8 mouse cellular contexts compared by ENCODE assay signal in genomic region chr17:27203358-27204074, GRCm38 (mm10). TPM values are rescaled to one million over a fixed set of nuclear protein-coding genes. Genes with fewer than 3 reads are reported as not detected.
DNase-seq lines count a peak whose midpoint lies in the region; ATAC-seq and TF ChIP-seq lines count a peak whose summit lies in the region.

No protein-coding gene starts in this region.

- peaks cover 37% of the 10 kb centered on the region for H3K36me3 ChIP-seq in embryonic facial prominence, embryonic 14.5 days (ENCODE audit: control insufficient read depth, insufficient read depth, low read length)
- H3K36me3 ChIP-seq in hindbrain, embryonic 12.5 days: peaks cover 37% of the 10 kb centered on the region
- H3K36me3 ChIP-seq in liver, embryonic 14.5 days (replicated peaks; ENCODE audit: control insufficient read depth, insufficient read depth, low read depth): peaks cover 3% of the 10 kb centered on the region; the same call in 1 of the 2 replicates
- no peaks in the 10 kb centered on the region for H3K36me3 ChIP-seq in neural tube, embryonic 14.5 days (ENCODE audit: control insufficient read depth, insufficient read depth, low read length)

- H3K4me1 ChIP-seq in embryonic facial prominence, embryonic 14.5 days (ENCODE audit: control insufficient read depth, insufficient read depth, low read length): peaks cover 8% of the 10 kb centered on the region
- peaks cover 48% of the 10 kb centered on the region for H3K4me1 ChIP-seq in hindbrain, embryonic 12.5 days
- H3K4me1 ChIP-seq in liver, embryonic 14.5 days (replicated peaks; ENCODE audit: control insufficient read depth in 2 of 2, insufficient read depth in 2 of 2, low read length in 1 of 2): peaks cover 2 to 10% of the 10 kb centered on the region in 2 experiments
- peaks cover 45% of the 10 kb centered on the region for H3K4me1 ChIP-seq in neural tube, embryonic 14.5 days (ENCODE audit: control insufficient read depth, insufficient read depth, low read length)

- peak overlapping the region; percentile 93 for H3K27ac ChIP-seq in embryonic facial prominence, embryonic 14.5 days (replicated peaks; ENCODE audit: low read depth, low read length)
- H3K27ac ChIP-seq in hindbrain, embryonic 12.5 days: peak overlapping the region; percentile 99
- H3K27ac ChIP-seq in liver, embryonic 14.5 days: peak overlapping the region; percentile 70
- H3K27ac ChIP-seq in neural tube, embryonic 14.5 days (ENCODE audit: low read depth, low read length): peak overlapping the region; percentile 96

- no peaks in the 10 kb centered on the region for H3K9me3 ChIP-seq in embryonic facial prominence, embryonic 14.5 days (ENCODE audit: control insufficient read depth, low read length)
- no peaks in the 10 kb centered on the region for H3K9me3 ChIP-seq in hindbrain, embryonic 12.5 days (replicated peaks)
- H3K9me3 ChIP-seq in liver, embryonic 14.5 days (ENCODE audit: control insufficient read depth, low read length): no peaks in the 10 kb centered on the region
- no peaks in the 10 kb centered on the region for H3K9me3 ChIP-seq in neural tube, embryonic 14.5 days (ENCODE audit: control insufficient read depth, low read length)

- no peak for TF ChIP-seq CTCF in liver, embryonic 14.5 days (IDR thresholded peaks at IDR 0.05; ENCODE audit: low read depth)

- H3K27me3 ChIP-seq in embryonic facial prominence, embryonic 14.5 days (replicated peaks; ENCODE audit: control insufficient read depth, insufficient read depth, low read length): no peaks in the 10 kb centered on the region
- no peaks in the 10 kb centered on the region for H3K27me3 ChIP-seq in hindbrain, embryonic 12.5 days
- H3K27me3 ChIP-seq in liver, embryonic 14.5 days (ENCODE audit: control insufficient read depth, insufficient read depth, low read length): no peaks in the 10 kb centered on the region
- H3K27me3 ChIP-seq in neural tube, embryonic 14.5 days (ENCODE audit: control insufficient read depth, insufficient read depth, low read length): no peaks in the 10 kb centered on the region

- peak; percentile 62 for ATAC-seq in embryonic facial prominence, embryonic 14.5 days (ENCODE audit: low read depth)
- ATAC-seq in hindbrain, embryonic 12.5 days (ENCODE audit: low FRiP score): peak; percentile 57
- ATAC-seq in liver, embryonic 14.5 days (ENCODE audit: insufficient read depth): peak; percentile 65
- ATAC-seq in neural tube, embryonic 14.5 days (ENCODE audit: low read depth): peak; percentile 3; the same call in 1 of the 2 replicates
- ATAC-seq in granulocyte monocyte progenitor cell, adult 5-6 weeks (replicated peaks; ENCODE audit: poor library complexity, severe bottlenecking): no peak

- WGBS in embryonic facial prominence, embryonic 14.5 days: under 1% methylated on average over 16 of the region's 74 CpGs
- under 1% methylated on average over 68 of the region's 74 CpGs for WGBS in hindbrain, embryonic 12.5 days
- WGBS in liver, embryonic 14.5 days (ENCODE audit: insufficient replicate concordance): under 1% methylated on average over 74 of the region's 74 CpGs
- WGBS in neural tube, embryonic 14.5 days: under 1% methylated on average over 58 of the region's 74 CpGs

- H3K4me3 ChIP-seq in embryonic facial prominence, embryonic 14.5 days (ENCODE audit: low read depth, low read length): peak overlapping the region; percentile 92
- H3K4me3 ChIP-seq in hindbrain, embryonic 12.5 days: peak overlapping the region; percentile 97
- H3K4me3 ChIP-seq in liver, embryonic 14.5 days (ENCODE audit: insufficient read depth in 1 of 2, low read depth in 2 of 2, low read length in 2 of 2): peak overlapping the region; percentile 85
- H3K4me3 ChIP-seq in neural tube, embryonic 14.5 days (ENCODE audit: low read depth, low read length): peak overlapping the region; percentile 87

- peak overlapping the region; percentile 68 for H3K4me2 ChIP-seq in embryonic facial prominence, embryonic 14.5 days (ENCODE audit: low read depth, low read length)
- H3K4me2 ChIP-seq in hindbrain, embryonic 12.5 days (replicated peaks): peak overlapping the region; percentile 88
- H3K4me2 ChIP-seq in liver, embryonic 14.5 days (ENCODE audit: low read depth): peak overlapping the region; percentile 92
- peak overlapping the region; percentile 76 for H3K4me2 ChIP-seq in neural tube, embryonic 14.5 days (ENCODE audit: low read depth, low read length)

- peak; percentile 24 to 36 for DNase-seq in heart, adult 18-20 months
- no peak for DNase-seq in heart, adult 9 months (ENCODE audit: low spot score in 2 of 2)
- DNase-seq in adrenal gland, adult 2 months: peak; percentile 64
- DNase-seq in embryonic facial prominence, embryonic 14.5 days (ENCODE audit: low spot score): peak; percentile 27
- peak in 1 of 3 experiments; percentile 20 for DNase-seq in liver, embryonic 14.5 days (ENCODE audit: low read depth in 3 of 3, low spot score in 3 of 3)

- TF ChIP-seq EP300 in liver, embryonic 14.5 days (IDR thresholded peaks at IDR 0.05; ENCODE audit: low read depth): no peak

- peak overlapping the region; percentile 99 for H3K9ac ChIP-seq in embryonic facial prominence, embryonic 14.5 days (ENCODE audit: low read depth, low read length)
- peak overlapping the region; percentile 100 for H3K9ac ChIP-seq in hindbrain, embryonic 12.5 days
- H3K9ac ChIP-seq in liver, embryonic 14.5 days (replicated peaks): peak overlapping the region; percentile 93
- peak overlapping the region; percentile 97 for H3K9ac ChIP-seq in neural tube, embryonic 14.5 days (replicated peaks; ENCODE audit: low read depth, low read length)

RNA-seq across cellular contexts. Expression of gene Lemd2, which starts 0.8 kb away (rescaled TPM):
- total RNA-seq in heart, adult 18-20 months (2021): 10 to 100 TPM; 28.0 to 30.5 TPM
- total RNA-seq in adrenal gland, adult 2 months (2021): 10 to 100 TPM; 53.3 to 56.3 TPM
- polyA plus RNA-seq in adrenal gland, adult 2 months (2012; rRNA removed): 152 and 185 TPM in 2 replicates
- polyA plus RNA-seq in embryonic facial prominence, embryonic 14.5 days (2014; fragmentation: Nextera tagmentation; extraction: Ambion mirVana): 15.1 and 16.0 TPM in 2 replicates
- polyA plus RNA-seq in hindbrain, embryonic 12.5 days (2016; fragmentation: Nextera tagmentation; extraction: Ambion mirVana): 32.9 and 38.2 TPM in 2 replicates
- polyA plus RNA-seq in liver, embryonic 14.5 days (2012; rRNA removed): 15.5 and 16.4 TPM in 2 replicates
- polyA plus RNA-seq in liver, embryonic 14.5 days (2014; fragmentation: Nextera tagmentation; extraction: Ambion mirVana): 3.1 and 3.7 TPM in 2 replicates
- polyA plus RNA-seq in neural tube, embryonic 14.5 days (2014; fragmentation: Nextera tagmentation; extraction: Ambion mirVana): 15.6 and 18.0 TPM in 2 replicates
- 36.5 and 36.9 TPM in 2 replicates for total RNA-seq in granulocyte monocyte progenitor cell, adult 5-6 weeks (2014; fragmentation: Nextera tagmentation)
- total RNA-seq in granulocyte monocyte progenitor cell, adult 5-6 weeks (2017): 23.5 and 29.7 TPM in 2 replicates

RNA-seq across cellular contexts. Expression of gene Ip6k3, which starts 35.9 kb away (rescaled TPM):
- 1 to 10 TPM; 4.3 to 8.0 TPM for total RNA-seq in heart, adult 18-20 months (2021)
- 1 to 10 TPM in 1 of 2 experiments, under 1 TPM in 1; 0.69 to 1.9 TPM for total RNA-seq in adrenal gland, adult 2 months (2021)
- polyA plus RNA-seq in adrenal gland, adult 2 months (2012; rRNA removed): 0.83 and 1.2 TPM in 2 replicates
- polyA plus RNA-seq in embryonic facial prominence, embryonic 14.5 days (2014; fragmentation: Nextera tagmentation; extraction: Ambion mirVana): 0.59 and 1.1 TPM in 2 replicates
- polyA plus RNA-seq in hindbrain, embryonic 12.5 days (2016; fragmentation: Nextera tagmentation; extraction: Ambion mirVana): 0.40 and 0.54 TPM in 2 replicates
- polyA plus RNA-seq in liver, embryonic 14.5 days (2012; rRNA removed): 0.02 TPM in 1 of 2 replicates, not detected in the other
- 0.04 TPM in 1 of 2 replicates, not detected in the other for polyA plus RNA-seq in liver, embryonic 14.5 days (2014; fragmentation: Nextera tagmentation; extraction: Ambion mirVana)
- polyA plus RNA-seq in neural tube, embryonic 14.5 days (2014; fragmentation: Nextera tagmentation; extraction: Ambion mirVana): 0.44 and 0.62 TPM in 2 replicates
- not detected in 2 replicates for total RNA-seq in granulocyte monocyte progenitor cell, adult 5-6 weeks (2014; fragmentation: Nextera tagmentation)
- not detected in 2 replicates for total RNA-seq in granulocyte monocyte progenitor cell, adult 5-6 weeks (2017)

Comparison
In these comparisons a context has a peak if more than half of its experiments do, and no peak if none do; other contexts are left out.
1. DNase-seq: peak in heart, adult 18-20 months (2 of 2), adrenal gland, adult 2 months (single experiment) and embryonic facial prominence, embryonic 14.5 days (single experiment); none in heart, adult 9 months (0 of 2).
2. Peak in every context shown above with its lines, with median percentiles within 50 percentile points of each other: H3K27ac ChIP-seq, H3K4me2 ChIP-seq, H3K4me3 ChIP-seq and H3K9ac ChIP-seq.